Mouse (Mus musculus) hindbrain, embryonic 11.5 days (tissue): ENCODE measurements around the gene Map4k3. TPM values are rescaled to one million over a fixed set of nuclear protein-coding genes. Genes with fewer than 3 reads are reported as not detected.
"Not testable (repeated sequence)": the region's sequence is repeated elsewhere in the genome, so short reads cannot be mapped to it uniquely, and the experiment has no call there.

Experiments used
- ATAC-seq: fragments of 200-750 bp; cut with Nextera tagmentation; 2 replicates; pipeline ENCODE4 v1.8.0; 2017; ENCODE audit warnings: mild to moderate bottlenecking, moderate TSS enrichment, moderate library complexity; ENCODE audit not compliant: low FRiP score
- DNase-seq: peaks from one replicate; pipeline ENCODE4 v3.0.0-alpha.2; 2015; ENCODE audit warnings: low spot score
- H3K27ac ChIP-seq: fragments of 300-500 bp; sonication (generic); 2 replicates; pipeline ENCODE4 v1.5.1; 2014; ENCODE audit warnings: mild to moderate bottlenecking, low read depth, low read length
- H3K27me3 ChIP-seq: fragments of 300-500 bp; sonication (generic); 2 replicates; pipeline ENCODE4 v1.6.1; 2014; ENCODE audit warnings: mild to moderate bottlenecking, low read length, moderate library complexity, mixed read lengths; ENCODE audit not compliant: control insufficient read depth, insufficient read depth
- H3K36me3 ChIP-seq: fragments of 300-500 bp; sonication (generic); 2 replicates; pipeline ENCODE4 v1.6.1; 2014; ENCODE audit warnings: mild to moderate bottlenecking, low read length, moderate library complexity, mixed read lengths; ENCODE audit not compliant: control insufficient read depth, insufficient read depth
- H3K4me1 ChIP-seq: fragments of 300-500 bp; sonication (generic); replicated peaks from 2 replicates; pipeline ENCODE4 v1.6.1; 2014; ENCODE audit warnings: low read length, mixed read lengths; ENCODE audit not compliant: control insufficient read depth, insufficient read depth
- H3K4me2 ChIP-seq: fragments of 300-500 bp; sonication (generic); replicated peaks from 2 replicates; pipeline ENCODE4 v1.6.1; 2014; ENCODE audit warnings: mild to moderate bottlenecking, low read depth, low read length
- H3K4me3 ChIP-seq: fragments of 300-500 bp; sonication (generic); 2 replicates; pipeline ENCODE4 v1.5.1; 2014; ENCODE audit warnings: low read depth, low read length
- H3K9ac ChIP-seq: fragments of 300-500 bp; sonication (generic); 2 replicates; pipeline ENCODE4 v1.6.1; 2014; ENCODE audit warnings: low read depth, low read length
- H3K9me3 ChIP-seq: fragments of 300-500 bp; sonication (generic); 2 replicates; pipeline ENCODE4 v1.6.1; 2016; ENCODE audit warnings: low read length; ENCODE audit not compliant: control insufficient read depth
- WGBS: fragments of 180-500 bp; shearing (Covaris S2); extraction: QIAGEN DNeasy Blood & Tissue Kit; methylation state at CpG from one replicate; pipeline ENCODE4 v1.1.7; 2014; 5-methylcytosine and 5-hydroxymethylcytosine counted together
- polyA plus RNA-seq: library from polyadenylated mRNA; unstranded; fragments of >200 nt; fragmentation: Nextera tagmentation; extraction: Ambion mirVana; gene quantifications from 2 replicates; pipeline ENCODE4 v1.2.1, GENCODE M21; 2014

Map4k3 gene
- polyA plus RNA-seq, 1 experiment from 2014 or later: 27.5 TPM

DNA sequence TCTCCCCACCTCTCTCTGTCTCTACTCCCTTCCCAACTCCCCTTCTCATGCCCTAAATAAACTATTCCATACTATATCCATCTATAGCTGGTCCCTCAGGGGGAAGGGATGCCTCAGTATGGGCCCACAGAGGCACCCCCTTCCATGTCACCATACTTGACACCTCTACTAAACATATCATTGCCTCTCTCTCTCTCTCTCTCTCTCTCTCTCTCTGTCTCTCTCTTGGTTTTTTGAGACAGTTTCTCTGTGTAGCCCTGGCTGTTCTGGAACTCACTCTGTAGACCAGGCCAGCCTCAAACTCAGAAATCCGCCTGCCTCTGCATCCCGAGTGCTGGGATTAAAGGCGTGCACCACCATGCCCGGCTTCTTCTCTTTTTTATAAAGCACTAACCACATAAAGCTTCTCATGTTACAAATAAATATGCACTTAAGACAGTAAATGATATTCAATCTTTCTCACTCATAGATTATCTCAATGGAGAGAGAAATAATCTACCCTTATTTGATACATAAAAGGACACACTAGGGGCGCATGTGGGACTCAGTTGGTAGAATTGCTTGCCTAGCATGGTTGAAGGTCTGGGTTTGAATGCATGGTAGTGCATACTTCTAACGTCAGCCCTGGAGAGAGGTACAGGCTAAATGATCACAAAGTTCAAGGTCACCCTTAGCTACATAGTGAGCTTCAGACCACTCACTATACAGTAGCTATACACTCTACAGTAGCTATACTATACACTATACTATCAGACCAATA, 159.3 kb downstream of the Map4k3 start:
- no peaks in the 10 kb centered on the region for H3K27me3 ChIP-seq
- DNase-seq: no peak
- 88% methylated on average over 6 of the region's 6 CpGs for WGBS
- no peak overlapping the region for H3K4me3 ChIP-seq
- ATAC-seq: no peak
- H3K9me3 ChIP-seq: no peaks in the 10 kb centered on the region
- no peaks in the 10 kb centered on the region for H3K36me3 ChIP-seq
- H3K9ac ChIP-seq: no peak overlapping the region
- no peak overlapping the region for H3K4me2 ChIP-seq
- no peak overlapping the region for H3K27ac ChIP-seq
- H3K4me1 ChIP-seq: no peaks in the 10 kb centered on the region

DNA sequence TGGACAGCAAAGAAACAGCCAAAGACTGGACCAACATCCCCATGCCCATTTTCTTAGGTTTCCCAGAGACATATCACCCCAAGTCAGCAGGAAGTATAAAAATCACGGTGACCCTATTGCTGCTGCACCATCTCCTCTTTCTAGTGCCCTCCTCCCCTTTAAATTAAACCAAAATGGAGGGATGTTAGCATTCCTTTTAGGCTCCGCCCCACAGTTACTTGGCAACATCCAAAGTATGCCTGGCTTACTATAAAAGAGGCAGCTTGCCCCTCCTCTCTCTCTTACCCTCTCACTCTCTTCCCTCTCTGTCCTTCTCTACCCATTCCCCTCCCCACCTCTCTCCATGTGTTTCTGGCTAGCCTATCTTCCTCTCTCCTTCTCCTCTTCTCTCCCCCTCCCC, 159.8 kb downstream of the Map4k3 start:
- WGBS: 68% methylated on average over 2 of the region's 2 CpGs

GRCm38 (mm10) chr17:80564611-80564924, 163.7 kb downstream of the Map4k3 start:
- H3K4me1 ChIP-seq: no peaks in the 10 kb centered on the region
- WGBS: 79% methylated on average over 3 of the region's 3 CpGs
- DNase-seq (peak; percentile 27), ATAC-seq (no peak)
- no peak overlapping the region for H3K4me3 ChIP-seq
- no peak overlapping the region for H3K9ac ChIP-seq
- no peaks in the 10 kb centered on the region for H3K27me3 ChIP-seq
- no peak overlapping the region for H3K27ac ChIP-seq
- no peaks in the 10 kb centered on the region for H3K36me3 ChIP-seq
- H3K9me3 ChIP-seq: no peaks in the 10 kb centered on the region
- H3K4me2 ChIP-seq: no peak overlapping the region

More for the DNA sequence above, 159.8 kb downstream of the Map4k3 start:
- ATAC-seq (no peak), DNase-seq (no peak)
- no peaks in the 10 kb centered on the region for H3K9me3 ChIP-seq
- no peaks in the 10 kb centered on the region for H3K4me1 ChIP-seq
- H3K9ac ChIP-seq: no peak overlapping the region
- no peak overlapping the region for H3K27ac ChIP-seq
- no peak overlapping the region for H3K4me3 ChIP-seq
- no peak overlapping the region for H3K4me2 ChIP-seq
- H3K36me3 ChIP-seq: no peaks in the 10 kb centered on the region
- H3K27me3 ChIP-seq: no peaks in the 10 kb centered on the region

DNA sequence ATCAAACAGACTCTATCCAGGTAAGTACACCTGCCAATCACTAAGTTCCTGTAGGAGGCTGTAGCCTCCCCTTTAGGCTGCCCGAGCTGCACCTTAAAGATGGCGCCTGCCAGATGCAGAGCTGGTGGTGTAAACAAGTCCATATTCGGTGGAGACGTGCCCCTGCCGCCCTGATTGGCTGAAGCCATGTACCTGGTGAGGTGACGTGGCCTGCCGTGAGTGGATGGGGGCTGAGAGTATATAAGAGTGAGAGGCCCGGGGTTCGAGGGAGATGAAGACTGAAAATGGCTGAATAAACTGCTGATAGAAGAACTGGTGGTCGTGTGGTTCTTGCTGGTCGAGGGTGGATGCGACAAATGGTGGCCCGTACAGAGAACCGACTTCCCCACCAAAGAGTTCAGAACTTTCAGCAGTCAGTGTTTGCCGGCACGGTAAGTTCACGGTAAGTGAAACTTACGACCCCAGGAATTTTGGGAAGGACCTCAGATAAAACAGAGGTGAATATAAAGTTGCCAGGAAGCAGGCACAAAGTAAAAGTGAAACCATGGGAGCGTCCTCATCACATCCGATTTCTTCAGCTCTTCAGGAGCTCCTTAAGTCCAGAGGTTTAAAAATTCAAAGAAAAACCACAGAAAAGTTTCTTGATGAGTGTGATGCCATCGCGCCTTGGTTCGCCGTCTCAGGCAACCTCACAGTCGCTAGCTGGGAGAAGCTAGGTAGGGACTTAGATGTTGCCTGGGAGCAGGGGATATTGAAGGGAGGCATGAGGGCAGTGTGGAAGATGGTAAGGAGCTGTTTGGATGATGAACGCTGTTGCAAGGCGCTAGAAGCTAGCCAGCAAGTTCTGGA, 164.3 kb downstream of the Map4k3 start:
- not testable (repeated sequence) for H3K4me3 ChIP-seq, H3K9ac ChIP-seq, H3K27me3 ChIP-seq, H3K9me3 ChIP-seq, H3K4me2 ChIP-seq, ATAC-seq, H3K36me3 ChIP-seq, H3K27ac ChIP-seq, DNase-seq, H3K4me1 ChIP-seq
- 95% methylated on average over 27 of the region's 27 CpGs for WGBS

GRCm38 (mm10) chr17:80562792-80563191, 165.5 kb downstream of the Map4k3 start:
- Histone ChIP-seq H3K9me3 (no peaks in the 10 kb centered on the region), H3K9ac (no peak overlapping the region), H3K4me3 (no peak overlapping the region), H3K36me3 (no peaks in the 10 kb centered on the region), H3K27me3 (no peaks in the 10 kb centered on the region), H3K4me2 (no peak overlapping the region), H3K4me1 (no peaks in the 10 kb centered on the region), H3K27ac (no peak overlapping the region)
- WGBS: 77% methylated on average over 5 of the region's 5 CpGs
- no peak for ATAC-seq
- DNase-seq: no peak

- H3K27ac ChIP-seq: no peak overlapping the region
- ATAC-seq: 0 out of 2 replicates have a peak, but pooled peaks have one; percentile 51
- H3K4me1 ChIP-seq: no peaks in the 10 kb centered on the region
- H3K9ac ChIP-seq: no peak overlapping the region
- no peaks in the 10 kb centered on the region for H3K27me3 ChIP-seq
- peak; percentile 88 for DNase-seq
- no peak overlapping the region for H3K4me3 ChIP-seq
- H3K36me3 ChIP-seq: no peaks in the 10 kb centered on the region
- H3K4me2 ChIP-seq: no peak overlapping the region
- no peaks in the 10 kb centered on the region for H3K9me3 ChIP-seq
- WGBS: 23% methylated on average over 12 of the region's 12 CpGs
These were observed 167.4 kb downstream of the Map4k3 start for GRCm38 (mm10) chr17:80560669-80561401.

DNA sequence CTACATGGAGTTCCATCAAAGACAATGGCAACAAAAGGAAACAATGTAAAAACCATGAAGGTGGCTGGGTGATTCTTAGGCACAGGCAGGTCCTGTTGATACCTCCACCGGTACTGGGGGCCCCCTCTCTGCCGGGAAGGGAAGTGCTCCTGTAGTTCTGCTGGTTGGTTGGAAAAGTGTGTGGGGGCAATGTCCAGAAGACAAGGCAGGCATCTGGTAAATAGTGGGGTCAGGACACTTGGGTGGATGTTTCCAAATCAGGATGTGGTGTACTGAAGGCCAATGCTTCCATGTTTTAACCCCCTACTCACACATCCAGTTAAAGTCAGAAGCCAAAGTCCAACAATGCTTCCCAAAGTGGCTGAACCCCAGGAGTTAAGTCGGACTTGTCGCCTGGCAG, 168.5 kb downstream of the Map4k3 start:
- H3K4me3 ChIP-seq: no peak overlapping the region
- no peak for ATAC-seq
- 89% methylated on average over 4 of the region's 4 CpGs for WGBS

DNA sequence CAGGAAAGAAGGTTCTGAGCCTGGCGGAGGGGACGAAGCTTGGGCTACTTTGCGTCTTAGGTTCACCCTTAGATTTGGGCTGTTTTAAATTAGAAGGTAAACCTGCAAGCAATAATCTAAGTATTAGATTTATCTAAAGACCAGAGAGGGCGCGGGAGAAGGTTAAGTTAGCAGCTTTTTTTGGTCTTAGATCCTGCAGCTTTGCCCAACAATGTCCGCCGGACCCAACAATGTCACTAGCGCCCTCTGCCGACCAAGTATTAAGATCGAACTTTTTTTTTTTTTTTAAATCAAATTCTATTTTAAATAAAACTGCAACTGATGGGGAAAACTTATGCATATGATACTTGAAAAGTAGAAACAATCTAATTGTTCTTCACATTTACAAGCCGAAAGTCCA, 169.2 kb downstream of the Map4k3 start:
- H3K36me3 ChIP-seq: no peaks in the 10 kb centered on the region
- ATAC-seq: no peak
- no peaks in the 10 kb centered on the region for H3K9me3 ChIP-seq
- H3K27ac ChIP-seq: no peak overlapping the region
- H3K4me3 ChIP-seq: no peak overlapping the region
- no peaks in the 10 kb centered on the region for H3K27me3 ChIP-seq
- no peak overlapping the region for H3K9ac ChIP-seq
- H3K4me2 ChIP-seq: no peak overlapping the region
- peak; percentile 72 for DNase-seq
- no peaks in the 10 kb centered on the region for H3K4me1 ChIP-seq
- 38% methylated on average over 11 of the region's 11 CpGs for WGBS

More for the DNA sequence above, 168.5 kb downstream of the Map4k3 start:
- Histone ChIP-seq H3K9me3 (no peaks in the 10 kb centered on the region), H3K4me1 (no peaks in the 10 kb centered on the region), H3K27ac (no peak overlapping the region), H3K27me3 (no peaks in the 10 kb centered on the region), H3K4me2 (no peak overlapping the region), H3K9ac (no peak overlapping the region), H3K36me3 (no peaks in the 10 kb centered on the region)
- DNase-seq: no peak
